Mouse (Mus musculus) bone marrow, adult 2 months (tissue): Measurements from ENCODE around the gene Pth1r.

Experiments used
- CTCF ChIP-seq: fragments of 200-500 bp; IDR thresholded peaks from 2 replicates; pipeline ENCODE4 v1.5.1; 2011; ENCODE audit warnings: low read length, control low read depth; ENCODE audit not compliant: control insufficient read depth, insufficient read depth
- POLR2A ChIP-seq: fragments of 200-500 bp; IDR thresholded peaks from 2 replicates; pipeline ENCODE4 v1.6.1; 2011; ENCODE audit warnings: low read depth, mild to moderate bottlenecking, control low read depth, low read length, borderline replicate concordance; ENCODE audit not compliant: control insufficient read depth

- TF ChIP-seq POLR2A, result no peak
- TF ChIP-seq CTCF, result no peak
Measured at GRCm38 (mm10) chr9:110741711-110742294, 5.1 kb downstream of the Pth1r start, which contains the start of gene Myl3.
